Mouse (Mus musculus): ENCODE results near the gene Myo1d.
A peak's percentile ranks its signal among the peaks of the same experiment; 100 is the strongest.

Myo1d gene

GRCm38 (mm10) chr11:80550264-80550663 is 229.6 kb downstream of the Myo1d start:
- DNase-seq (ENCODE audit: low spot score in 2 of 2): no peak

GRCm38 (mm10) chr11:80549854-80550253 is 230.0 kb downstream of the Myo1d start:
- no peak for DNase-seq (ENCODE audit: low spot score in 2 of 2)

- peak; percentile 31 to 54 for DNase-seq (ENCODE audit: low spot score in 2 of 2)
These were observed 233.6 kb downstream of the Myo1d start for GRCm38 (mm10) chr11:80546233-80546632.

GRCm38 (mm10) chr11:80539056-80539455 is 240.8 kb downstream of the Myo1d start:
- no peak for DNase-seq (ENCODE audit: low spot score in 2 of 2)

- DNase-seq (ENCODE audit: low spot score in 2 of 2): no peak
These were observed 246.9 kb downstream of the Myo1d start for GRCm38 (mm10) chr11:80532966-80533365.

GRCm38 (mm10) chr11:80529149-80529548 is 250.7 kb downstream of the Myo1d start:
- DNase-seq (ENCODE audit: low spot score in 2 of 2): no peak

- peak; percentile 17 to 41 for DNase-seq (ENCODE audit: low spot score in 2 of 2)
These were observed 252.1 kb downstream of the Myo1d start for GRCm38 (mm10) chr11:80527697-80528096.

- DNase-seq (ENCODE audit: low spot score in 2 of 2): no peak
These were observed 255.6 kb downstream of the Myo1d start for GRCm38 (mm10) chr11:80524213-80524612.

GRCm38 (mm10) chr11:80523410-80523809 is 256.4 kb downstream of the Myo1d start:
- no peak for DNase-seq (ENCODE audit: low spot score in 2 of 2)

- DNase-seq (ENCODE audit: low spot score in 2 of 2): no peak
These were observed 257.0 kb downstream of the Myo1d start for GRCm38 (mm10) chr11:80522852-80523251.

- DNase-seq (ENCODE audit: low spot score in 2 of 2): no peak
These were observed 258.7 kb downstream of the Myo1d start for GRCm38 (mm10) chr11:80521148-80521547.

- DNase-seq (ENCODE audit: low spot score in 2 of 2): no peak
These were observed 261.1 kb downstream of the Myo1d start for GRCm38 (mm10) chr11:80518421-80519367.

GRCm38 (mm10) chr11:80515895-80516294 is 263.9 kb downstream of the Myo1d start:
- DNase-seq (ENCODE audit: low spot score in 2 of 2): no peak

- no peak for DNase-seq (ENCODE audit: low spot score in 2 of 2)
These were observed 264.5 kb downstream of the Myo1d start for GRCm38 (mm10) chr11:80515346-80515745.

GRCm38 (mm10) chr11:80513796-80514195 is 266.0 kb downstream of the Myo1d start:
- peak in 1 of 2 experiments; percentile 36 for DNase-seq (ENCODE audit: low spot score in 2 of 2)

GRCm38 (mm10) chr11:80512313-80513056 is 267.3 kb downstream of the Myo1d start:
- DNase-seq (ENCODE audit: low spot score in 2 of 2): peak; percentile 48 to 55

- no peak for DNase-seq (ENCODE audit: low spot score in 2 of 2)
These were observed 269.7 kb downstream of the Myo1d start for GRCm38 (mm10) chr11:80510124-80510523.

GRCm38 (mm10) chr11:80509176-80509506 is 270.7 kb downstream of the Myo1d start:
- no peak for DNase-seq (ENCODE audit: low spot score in 2 of 2)

GRCm38 (mm10) chr11:80508361-80509175 is 271.3 kb downstream of the Myo1d start:
- peak; percentile 66 to 76 for DNase-seq (ENCODE audit: low spot score in 2 of 2)

GRCm38 (mm10) chr11:80507791-80508190 is 272.0 kb downstream of the Myo1d start:
- DNase-seq (ENCODE audit: low spot score in 2 of 2): no peak

- no peak for DNase-seq (ENCODE audit: low spot score in 2 of 2)
These were observed 273.3 kb downstream of the Myo1d start for GRCm38 (mm10) chr11:80506483-80506882.

- DNase-seq (ENCODE audit: low spot score in 2 of 2): no peak
These were observed 274.2 kb downstream of the Myo1d start for GRCm38 (mm10) chr11:80505581-80505980.

Data from thymus, postnatal 10 days (tissue).